Mouse (Mus musculus): ENCODE results near the gene Slc6a12. TPM values are rescaled to one million over a fixed set of nuclear protein-coding genes. Genes with fewer than 3 reads are reported as not detected.

The Slc6a12 gene
- polyA plus RNA-seq, 1 experiment from 2014 or later: not detected

DNA sequence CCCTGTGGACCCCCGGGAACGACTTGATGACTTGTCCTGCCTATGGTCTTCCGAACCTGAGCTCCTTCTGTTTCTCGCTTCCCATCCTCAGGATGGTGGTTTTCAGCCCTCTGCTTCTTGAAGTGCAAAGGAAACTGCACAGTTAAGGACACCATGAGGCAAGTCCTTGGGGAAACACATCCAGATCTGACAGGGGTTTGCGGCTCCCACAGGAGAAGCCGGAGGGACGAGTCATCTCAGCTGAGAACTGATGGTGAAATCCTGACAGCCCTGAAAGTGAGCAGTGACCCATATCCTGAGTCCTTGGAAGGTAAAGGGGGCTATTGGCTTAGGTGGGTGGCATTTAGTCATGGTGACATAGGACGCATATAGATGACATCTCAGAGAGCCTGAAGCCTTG is 37.7 kb downstream of the Slc6a12 start:
- Histone ChIP-seq H3K9me3 (no peaks in the 10 kb centered on the region), H3K9ac (no peak overlapping the region), H3K27me3 (peaks cover 7% of the 10 kb centered on the region; the same call in 1 of the 2 replicates), H3K4me1 (peaks cover 3% of the 10 kb centered on the region; the same call in 1 of the 2 replicates), H3K4me2 (replicated peaks) (no peak overlapping the region), H3K36me3 (no peaks in the 10 kb centered on the region), H3K4me3 (no peak overlapping the region), H3K27ac (no peak overlapping the region)
- no peak for ATAC-seq (ENCODE audit: insufficient number of reproducible peaks, insufficient read depth, low FRiP score, low TSS enrichment)
- WGBS: 80% methylated on average over 8 of the region's 8 CpGs

DNA sequence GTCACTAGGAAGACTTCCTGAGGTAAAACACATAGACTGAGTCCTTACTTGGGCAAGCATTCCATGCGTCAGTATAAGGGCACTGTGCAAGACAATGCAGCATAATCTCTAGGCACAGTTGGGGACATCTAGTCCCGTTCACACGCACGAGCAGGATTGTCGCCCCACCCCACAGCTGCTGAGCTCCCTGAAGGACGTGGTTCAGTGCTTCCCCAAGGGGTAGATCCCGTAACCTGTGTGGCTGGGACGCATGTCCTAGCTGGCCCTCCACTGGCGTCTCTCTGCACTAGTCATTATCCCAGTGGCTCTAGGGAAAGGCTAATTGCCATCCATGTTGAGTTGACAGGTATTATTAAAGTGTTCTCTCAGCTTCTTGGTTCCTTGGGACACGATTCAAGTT is 39.2 kb downstream of the Slc6a12 start:
- Histone ChIP-seq H3K27me3 (peaks cover 9% of the 10 kb centered on the region; the same call in 1 of the 2 replicates), H3K9me3 (no peaks in the 10 kb centered on the region), H3K4me1 (peaks cover 3% of the 10 kb centered on the region; the same call in 1 of the 2 replicates), H3K4me2 (replicated peaks) (no peak overlapping the region), H3K36me3 (no peaks in the 10 kb centered on the region), H3K4me3 (no peak overlapping the region), H3K27ac (no peak overlapping the region), H3K9ac (no peak overlapping the region)
- ATAC-seq (ENCODE audit: insufficient number of reproducible peaks, insufficient read depth, low FRiP score, low TSS enrichment): no peak
- WGBS: 52% methylated on average over 10 of the region's 10 CpGs

DNA sequence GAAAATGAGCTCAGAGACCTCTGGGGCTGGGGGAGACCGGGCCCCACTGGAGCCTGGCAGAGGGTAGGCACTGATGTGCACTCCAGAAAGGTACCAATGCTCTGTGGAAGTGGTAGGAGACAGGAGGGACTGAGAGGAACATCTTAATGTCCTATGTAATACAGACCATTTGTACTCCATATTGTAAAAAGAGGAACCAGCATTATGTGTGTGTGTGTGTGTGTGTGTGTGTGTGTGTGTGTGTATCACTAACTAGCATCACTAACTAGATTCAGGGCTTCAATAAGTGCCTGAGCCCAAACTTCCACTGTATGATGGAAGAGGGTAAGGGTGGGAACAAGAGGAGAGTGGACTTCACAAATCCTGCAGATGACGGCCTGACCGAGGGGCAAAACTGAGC is 42.5 kb downstream of the Slc6a12 start:
- Histone ChIP-seq H3K9ac (no peak overlapping the region), H3K9me3 (no peaks in the 10 kb centered on the region), H3K4me1 (peaks cover 3% of the 10 kb centered on the region; the same call in 1 of the 2 replicates), H3K36me3 (no peaks in the 10 kb centered on the region), H3K27me3 (peaks cover 9% of the 10 kb centered on the region; the same call in 1 of the 2 replicates), H3K27ac (no peak overlapping the region), H3K4me2 (replicated peaks) (no peak overlapping the region), H3K4me3 (no peak overlapping the region)
- 82% methylated on average over 3 of the region's 3 CpGs for WGBS
- ATAC-seq (ENCODE audit: insufficient number of reproducible peaks, insufficient read depth, low FRiP score, low TSS enrichment): no peak

GRCm38 (mm10) chr6:121392610-121393252 is 49.9 kb downstream of the Slc6a12 start:
- Histone ChIP-seq H3K4me2 (replicated peaks) (no peak overlapping the region), H3K4me1 (no peaks in the 10 kb centered on the region), H3K27ac (no peak overlapping the region), H3K4me3 (no peak overlapping the region), H3K9ac (no peak overlapping the region), H3K9me3 (no peaks in the 10 kb centered on the region), H3K27me3 (no peaks in the 10 kb centered on the region), H3K36me3 (no peaks in the 10 kb centered on the region)
- ATAC-seq (ENCODE audit: insufficient number of reproducible peaks, insufficient read depth, low FRiP score, low TSS enrichment): no peak
- 91% methylated on average over 4 of the region's 4 CpGs for WGBS

- no peaks in the 10 kb centered on the region for H3K4me1 ChIP-seq
- H3K4me2 ChIP-seq (replicated peaks): no peak overlapping the region
- no peaks in the 10 kb centered on the region for H3K36me3 ChIP-seq
- ATAC-seq (ENCODE audit: insufficient number of reproducible peaks, insufficient read depth, low FRiP score, low TSS enrichment): no peak
- WGBS: 89% methylated on average over 6 of the region's 6 CpGs
- H3K27ac ChIP-seq: no peak overlapping the region
- no peak overlapping the region for H3K4me3 ChIP-seq
- no peak overlapping the region for H3K9ac ChIP-seq
- no peaks in the 10 kb centered on the region for H3K9me3 ChIP-seq
- no peaks in the 10 kb centered on the region for H3K27me3 ChIP-seq
Observed at GRCm38 (mm10) chr6:121401140-121401539, 58.3 kb downstream of the Slc6a12 start.

DNA sequence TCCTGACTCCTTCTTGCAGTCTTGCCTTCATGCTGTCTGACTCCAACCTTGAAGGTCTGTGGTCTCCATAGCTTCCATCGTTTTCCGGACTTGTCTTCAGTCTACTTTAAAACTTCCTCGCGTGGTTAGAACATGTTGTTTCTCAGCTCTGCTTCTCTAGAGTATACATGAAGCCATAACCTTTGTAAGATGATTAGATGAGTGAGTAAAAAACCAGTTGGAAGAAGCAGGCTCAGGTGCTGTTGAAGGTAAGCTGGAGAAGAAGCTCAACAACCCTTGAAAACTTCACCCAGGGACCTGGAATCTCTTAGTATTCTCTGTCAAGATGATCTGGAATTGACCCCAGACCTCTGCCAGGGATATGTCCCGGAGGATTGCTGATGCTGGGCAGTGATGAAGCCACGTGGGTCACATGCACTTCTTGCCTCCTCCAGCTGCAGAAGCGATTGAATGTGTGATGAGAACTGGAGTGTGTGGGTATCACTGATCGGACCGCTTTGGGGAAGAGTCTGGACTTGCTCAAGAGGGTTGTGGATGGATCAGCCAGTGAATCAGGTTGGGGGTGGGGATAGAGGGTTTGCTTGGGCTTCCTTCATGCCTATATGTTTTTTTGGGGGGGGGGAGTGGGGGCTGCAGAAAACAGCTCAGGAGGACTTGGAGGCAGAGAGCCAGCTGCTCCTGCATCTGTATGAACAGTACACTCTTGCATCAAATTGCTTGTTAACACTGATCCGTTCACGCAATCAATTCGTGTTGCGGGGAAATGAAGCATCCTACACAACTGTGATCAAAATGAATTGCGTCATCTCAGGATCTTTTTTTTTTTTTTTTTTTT is 59.2 kb downstream of the Slc6a12 start:
- no peak for ATAC-seq (ENCODE audit: insufficient number of reproducible peaks, insufficient read depth, low FRiP score, low TSS enrichment)
- Histone ChIP-seq H3K4me2 (replicated peaks) (no peak overlapping the region), H3K4me3 (no peak overlapping the region), H3K9me3 (no peaks in the 10 kb centered on the region), H3K4me1 (no peaks in the 10 kb centered on the region), H3K27ac (no peak overlapping the region), H3K27me3 (no peaks in the 10 kb centered on the region), H3K36me3 (no peaks in the 10 kb centered on the region), H3K9ac (no peak overlapping the region)
- WGBS: 79% methylated on average over 14 of the region's 14 CpGs

GRCm38 (mm10) chr6:121402661-121403244 is 59.9 kb downstream of the Slc6a12 start:
- Histone ChIP-seq H3K4me2 (replicated peaks) (no peak overlapping the region), H3K9me3 (no peaks in the 10 kb centered on the region), H3K27ac (no peak overlapping the region), H3K27me3 (no peaks in the 10 kb centered on the region), H3K36me3 (no peaks in the 10 kb centered on the region), H3K4me3 (no peak overlapping the region), H3K9ac (no peak overlapping the region), H3K4me1 (no peaks in the 10 kb centered on the region)
- WGBS: 73% methylated on average over 8 of the region's 8 CpGs
- ATAC-seq (ENCODE audit: insufficient number of reproducible peaks, insufficient read depth, low FRiP score, low TSS enrichment): no peak

- no peaks in the 10 kb centered on the region for H3K9me3 ChIP-seq
- H3K4me2 ChIP-seq (replicated peaks): no peak overlapping the region
- no peak overlapping the region for H3K27ac ChIP-seq
- no peaks in the 10 kb centered on the region for H3K4me1 ChIP-seq
- H3K4me3 ChIP-seq: no peak overlapping the region
- peaks cover 10% of the 10 kb centered on the region for H3K27me3 ChIP-seq
- ATAC-seq (ENCODE audit: insufficient number of reproducible peaks, insufficient read depth, low FRiP score, low TSS enrichment): no peak
- no peaks in the 10 kb centered on the region for H3K36me3 ChIP-seq
- 94% methylated on average over 8 of the region's 8 CpGs for WGBS
- H3K9ac ChIP-seq: no peak overlapping the region
Observed at GRCm38 (mm10) chr6:121405311-121405710, 62.4 kb downstream of the Slc6a12 start.

GRCm38 (mm10) chr6:121407571-121408011 is 64.7 kb downstream of the Slc6a12 start:
- Histone ChIP-seq H3K9ac (no peak overlapping the region), H3K27ac (no peak overlapping the region), H3K9me3 (no peaks in the 10 kb centered on the region), H3K27me3 (peaks cover 32% of the 10 kb centered on the region), H3K4me2 (replicated peaks) (no peak overlapping the region), H3K36me3 (no peaks in the 10 kb centered on the region), H3K4me3 (no peak overlapping the region), H3K4me1 (peaks cover 1% of the 10 kb centered on the region)
- 43% methylated on average over 5 of the region's 5 CpGs for WGBS
- no peak for ATAC-seq (ENCODE audit: insufficient number of reproducible peaks, insufficient read depth, low FRiP score, low TSS enrichment)

DNA sequence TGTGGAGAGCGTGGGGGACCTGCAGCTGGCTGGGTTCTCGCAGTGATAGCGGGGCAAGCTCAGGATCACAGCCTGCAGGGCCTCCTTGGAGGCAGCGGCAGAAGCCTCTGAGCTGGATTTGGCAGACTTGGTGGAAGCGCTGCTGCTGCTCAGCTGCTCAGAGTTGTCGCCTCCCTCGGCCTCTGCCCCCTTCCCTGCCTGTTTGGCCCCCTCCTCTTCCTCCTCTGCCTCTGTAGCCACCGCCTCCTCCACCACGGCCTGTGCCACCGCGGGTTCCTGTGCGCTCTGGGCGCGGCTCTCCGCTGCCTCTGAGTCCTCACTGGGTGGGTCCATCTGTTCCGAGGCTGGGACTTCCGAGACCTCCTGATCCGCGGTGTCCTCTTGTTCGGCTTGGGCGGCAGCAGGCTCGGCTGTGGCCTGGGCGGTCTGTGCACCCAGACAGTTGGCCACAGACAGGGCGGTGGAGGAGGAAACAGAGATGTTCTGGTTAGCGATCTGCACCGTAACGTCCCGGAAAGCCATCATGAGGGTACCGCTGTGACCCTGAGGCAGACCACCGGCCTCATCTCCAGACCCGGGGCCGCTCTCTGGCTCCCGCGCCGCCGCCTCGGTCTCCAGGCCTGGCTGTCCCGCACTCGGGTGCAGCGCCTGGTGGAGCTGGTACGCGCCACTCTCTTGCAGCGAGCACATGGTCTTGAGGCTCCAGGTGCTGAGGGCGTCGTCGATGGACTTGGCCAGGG is 69.9 kb downstream of the Slc6a12 start:
- Histone ChIP-seq H3K27ac (no peak overlapping the region), H3K4me2 (replicated peaks) (peak overlapping the region; percentile 54), H3K9me3 (no peaks in the 10 kb centered on the region), H3K4me3 (peak overlapping the region; percentile 32), H3K36me3 (no peaks in the 10 kb centered on the region), H3K27me3 (peaks cover 60% of the 10 kb centered on the region), H3K9ac (no peak overlapping the region), H3K4me1 (peaks cover 5% of the 10 kb centered on the region)
- 2% methylated on average over 46 of the region's 46 CpGs for WGBS
- ATAC-seq (ENCODE audit: insufficient number of reproducible peaks, insufficient read depth, low FRiP score, low TSS enrichment): no peak

All from embryonic facial prominence, embryonic 12.5 days (tissue).